Mouse (Mus musculus) embryonic facial prominence, embryonic 15.5 days (tissue): Measurements from ENCODE around the gene Cap2. TPM values are rescaled to one million over a fixed set of nuclear protein-coding genes. Genes with fewer than 3 reads are reported as not detected.

Experiments
- ATAC-seq: fragments of 200-750 bp; cut with Nextera tagmentation; 2 replicates; pipeline ENCODE4 v1.8.0; 2017; ENCODE audit warnings: low read depth, moderate TSS enrichment; ENCODE audit not compliant: insufficient number of reproducible peaks, low FRiP score, low TSS enrichment
- H3K27ac ChIP-seq: fragments of 300-500 bp; sonication (generic); replicated peaks from 2 replicates; pipeline ENCODE4 v1.5.1; 2015; ENCODE audit warnings: mild to moderate bottlenecking, inconsistent platforms
- H3K27me3 ChIP-seq: fragments of 300-500 bp; sonication (generic); 2 replicates; pipeline ENCODE4 v1.6.1; 2015; ENCODE audit warnings: inconsistent platforms
- H3K36me3 ChIP-seq: fragments of 300-500 bp; sonication (generic); 2 replicates; pipeline ENCODE4 v1.6.1; 2015; ENCODE audit warnings: mild to moderate bottlenecking, inconsistent platforms
- H3K4me1 ChIP-seq: fragments of 300-500 bp; sonication (generic); 2 replicates; pipeline ENCODE4 v1.6.1; 2015; ENCODE audit warnings: inconsistent platforms
- H3K4me2 ChIP-seq: fragments of 300-500 bp; sonication (generic); replicated peaks from 2 replicates; pipeline ENCODE4 v1.6.1; 2015; ENCODE audit warnings: mild to moderate bottlenecking, inconsistent platforms
- H3K4me3 ChIP-seq: fragments of 300-500 bp; sonication (generic); replicated peaks from 2 replicates; pipeline ENCODE4 v1.5.1; 2015; ENCODE audit warnings: mild to moderate bottlenecking, inconsistent platforms
- H3K9ac ChIP-seq: fragments of 300-500 bp; sonication (generic); 2 replicates; pipeline ENCODE4 v1.6.1; 2015; ENCODE audit warnings: inconsistent platforms
- H3K9me3 ChIP-seq: fragments of 300-500 bp; sonication (generic); replicated peaks from 2 replicates; pipeline ENCODE4 v1.6.1; 2016; ENCODE audit warnings: inconsistent platforms
- WGBS: fragments of 180-500 bp; shearing (Covaris S2); methylation state at CpG from one replicate; pipeline ENCODE4 v1.1.7; 2015; 5-methylcytosine and 5-hydroxymethylcytosine counted together
- polyA plus RNA-seq: library from polyadenylated mRNA; unstranded; fragments of >200 nt; fragmentation: Nextera tagmentation; extraction: Ambion mirVana; gene quantifications from 2 replicates; pipeline ENCODE4 v1.2.1, GENCODE M21; 2015

Cap2 gene
- polyA plus RNA-seq, 1 experiment from 2014 or later = 20.1 TPM

DNA sequence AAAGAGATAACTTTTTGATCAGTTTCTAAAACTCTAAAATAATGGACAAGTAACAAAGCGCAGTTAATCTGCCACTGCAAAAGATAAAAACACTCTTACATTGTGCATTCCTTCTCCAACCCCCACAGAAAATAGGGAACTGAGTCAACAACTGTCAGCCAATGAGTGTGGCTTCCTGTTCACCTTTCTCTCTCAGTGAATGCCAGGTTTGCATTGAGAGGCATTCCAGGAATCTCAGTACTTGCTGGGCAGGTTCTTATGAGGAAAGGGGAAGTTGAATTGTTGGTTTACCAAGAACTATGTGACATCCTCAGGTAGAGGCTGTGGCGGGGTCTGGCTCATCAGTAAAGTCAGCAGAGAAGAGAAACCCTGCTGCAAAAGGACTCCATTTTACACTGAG is 195.1 kb downstream of the Cap2 start:
- Histone ChIP-seq H3K27me3 (no peaks in the 10 kb centered on the region), H3K4me2 (no peak overlapping the region), H3K9me3 (no peaks in the 10 kb centered on the region), H3K27ac (no peak overlapping the region), H3K36me3 (peaks cover 20% of the 10 kb centered on the region), H3K4me1 (no peaks in the 10 kb centered on the region), H3K9ac (no peak overlapping the region), H3K4me3 (no peak overlapping the region)
- no peak for ATAC-seq
- 73% methylated on average over 2 of the region's 2 CpGs for WGBS

DNA sequence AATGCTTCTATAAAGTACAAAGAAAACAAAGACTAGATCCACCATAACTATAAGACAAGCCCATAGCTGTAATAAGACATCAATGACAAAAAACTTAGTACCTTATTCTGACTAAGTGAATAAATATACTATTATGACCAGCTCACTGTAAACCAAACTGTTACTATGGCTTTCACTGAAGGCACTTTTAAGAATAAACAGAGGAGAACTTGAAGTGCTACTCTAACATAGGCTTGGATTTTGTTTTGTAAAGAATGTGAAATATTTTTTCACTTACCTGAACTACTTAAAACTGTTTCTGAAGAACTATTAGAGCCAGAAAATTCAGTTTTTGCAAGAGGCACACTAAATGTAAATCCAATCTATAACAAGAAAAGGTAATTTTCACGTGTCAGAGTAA is 197.7 kb downstream of the Cap2 start:
- H3K27me3 ChIP-seq = no peaks in the 10 kb centered on the region
- H3K27ac ChIP-seq = no peak overlapping the region
- no peak overlapping the region for H3K9ac ChIP-seq
- ATAC-seq = no peak
- no peaks in the 10 kb centered on the region for H3K9me3 ChIP-seq
- peaks cover 13% of the 10 kb centered on the region for H3K36me3 ChIP-seq
- H3K4me2 ChIP-seq = no peak overlapping the region
- 90% methylated on average over 1 of the region's 1 CpGs for WGBS
- H3K4me3 ChIP-seq = no peak overlapping the region
- H3K4me1 ChIP-seq = no peaks in the 10 kb centered on the region

Other genes starting within 250 kb of the Cap2 start
- gene Stmnd1, start 228.1 kb upstream of the Cap2 start, polyA plus RNA-seq = 1.6 and 1.9 TPM in 2 replicates
- 7.7 and 10.2 TPM in 2 replicates for gene Rbm24, start 83.4 kb upstream of the Cap2 start, polyA plus RNA-seq
- 12.2 and 13.5 TPM in 2 replicates for gene Fam8a1, start 167.7 kb downstream of the Cap2 start, polyA plus RNA-seq
- 20.5 and 21.8 TPM in 2 replicates for gene Nup153, start 226.1 kb downstream of the Cap2 start, polyA plus RNA-seq